Mouse (Mus musculus) cerebellum, adult (tissue): Measurements from ENCODE around the gene A730061H03Rik.
A peak's percentile ranks its signal among the peaks of the same experiment; 100 is the strongest.

ENCODE experiments used
- ATAC-seq: cut with Nextera tagmentation; 2 replicates; pipeline ENCODE4 v1.9.2; 2017; ENCODE audit warnings: mild to moderate bottlenecking, moderate library complexity, mixed read lengths; ENCODE audit not compliant: insufficient number of reproducible peaks, low FRiP score, low TSS enrichment

Gene A730061H03Rik

DNA sequence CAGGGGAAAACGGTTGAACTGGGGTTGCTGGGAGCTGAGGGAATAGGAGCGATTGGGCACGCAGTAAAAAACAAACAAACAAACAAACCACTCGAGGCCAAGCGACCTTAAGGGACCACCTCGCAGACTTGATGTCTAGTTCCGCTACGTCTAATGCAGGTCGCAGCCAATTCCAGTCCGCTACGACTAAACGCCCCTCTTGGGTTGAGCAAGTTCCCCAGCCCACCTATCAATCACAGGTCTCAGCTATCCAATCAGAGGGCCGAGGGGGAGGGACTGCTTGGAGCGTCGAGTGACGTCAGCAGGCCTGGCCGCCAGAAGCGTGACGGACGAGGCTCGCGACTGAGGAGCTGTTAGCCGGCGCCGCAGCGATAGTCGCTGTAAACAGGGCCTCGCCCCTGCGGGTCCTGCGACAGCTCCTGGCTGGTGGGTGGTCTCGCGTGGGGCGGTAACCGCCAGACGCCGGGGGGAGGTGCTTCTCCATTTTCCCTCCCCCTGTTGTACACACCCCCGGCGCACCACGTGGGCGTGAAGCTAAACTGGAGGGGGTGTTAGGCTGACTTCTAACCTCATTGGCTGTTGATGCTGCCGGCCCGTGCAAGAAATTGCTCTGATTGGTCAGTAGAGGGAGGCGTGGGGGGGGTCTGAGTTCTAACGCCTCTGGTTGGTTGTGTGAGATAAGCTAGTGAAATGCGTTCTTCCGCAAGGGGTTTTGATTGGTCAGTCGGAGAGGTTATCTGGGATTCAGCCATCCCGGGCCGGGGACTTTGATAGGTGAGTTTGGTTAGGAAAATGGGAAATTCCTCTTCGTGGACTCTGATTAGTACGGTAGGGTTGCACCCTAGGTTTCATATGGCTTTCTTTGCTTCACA is at the start of gene A730061H03Rik:
Gene A730061H03Rik (minus strand): TSS at position 205 of the 872 bp plus-strand sequence.
- ATAC-seq: peak; percentile 90

DNA sequence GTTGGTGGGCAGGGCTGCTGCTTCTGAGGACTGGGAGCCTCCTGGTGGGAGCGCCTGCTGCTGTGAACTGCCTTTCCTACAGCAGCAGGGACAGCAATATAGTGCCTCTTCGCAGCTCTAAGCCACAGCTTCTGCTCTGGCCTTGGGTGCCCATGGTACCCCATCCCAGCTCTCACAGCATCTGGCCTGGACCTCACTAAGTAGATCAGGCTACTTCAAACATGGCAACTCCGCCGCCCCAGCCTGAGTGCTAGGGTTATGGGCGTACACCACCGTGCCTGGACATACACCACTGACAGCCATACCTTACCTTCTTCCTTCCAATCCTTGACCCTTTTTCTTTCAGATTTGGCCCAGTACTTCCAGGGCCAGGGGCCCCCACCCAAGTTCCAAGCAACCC is 48.1 kb upstream of the A730061H03Rik start:
- no peak for ATAC-seq

DNA sequence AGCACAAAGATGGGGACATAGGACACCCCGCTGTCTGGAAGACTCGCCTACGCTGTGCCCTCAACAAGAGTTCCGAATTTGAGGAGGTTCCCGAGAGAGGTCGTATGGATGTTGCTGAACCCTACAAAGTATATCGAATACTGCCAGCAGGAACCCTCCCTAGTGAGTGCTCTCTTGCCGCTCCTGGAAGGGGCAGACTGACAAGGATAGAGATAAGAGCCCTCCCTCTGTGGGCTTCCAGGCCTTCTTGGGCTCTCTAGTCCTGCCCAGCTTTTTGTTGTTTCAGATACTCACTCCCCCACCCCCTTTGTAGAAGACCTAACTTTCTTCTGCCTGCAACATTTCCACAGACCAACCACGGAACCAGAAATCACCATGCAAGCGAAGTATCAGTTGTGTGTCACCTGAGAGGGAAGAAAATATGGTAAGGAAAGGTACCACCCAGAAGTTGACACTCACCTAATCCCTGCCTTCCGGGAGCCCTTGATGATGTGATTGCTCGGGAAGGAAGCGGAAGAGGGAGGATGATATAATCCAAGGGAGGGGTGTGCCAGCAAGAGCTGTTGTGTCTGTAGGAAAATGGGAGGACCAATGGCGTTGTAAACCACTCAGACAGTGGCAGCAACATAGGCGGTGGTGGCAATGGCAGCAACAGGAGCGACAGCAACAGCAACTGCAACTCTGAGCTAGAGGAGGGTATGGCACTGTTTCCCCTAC is 45.7 kb upstream of the A730061H03Rik start:
- no peak for ATAC-seq

DNA sequence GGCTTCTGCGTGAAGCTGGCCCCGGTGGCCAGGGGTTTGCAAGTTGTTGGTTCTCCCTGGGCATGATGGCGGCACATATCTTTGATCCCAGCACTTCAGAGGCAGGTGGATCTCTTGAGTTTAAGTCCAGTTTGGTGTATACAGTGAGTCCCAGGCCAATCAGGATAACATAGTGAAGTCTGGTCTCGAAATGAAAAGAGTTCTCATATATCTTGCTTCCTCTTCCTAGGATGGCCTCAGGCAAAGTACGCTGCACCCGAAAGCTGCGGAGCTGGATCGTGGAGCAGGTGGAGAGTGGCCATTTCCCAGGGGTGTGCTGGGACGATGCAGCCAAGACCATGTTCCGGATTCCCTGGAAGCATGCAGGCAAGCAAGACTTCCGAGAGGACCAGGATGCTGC is 44.6 kb upstream of the A730061H03Rik start:
- no peak for ATAC-seq

DNA sequence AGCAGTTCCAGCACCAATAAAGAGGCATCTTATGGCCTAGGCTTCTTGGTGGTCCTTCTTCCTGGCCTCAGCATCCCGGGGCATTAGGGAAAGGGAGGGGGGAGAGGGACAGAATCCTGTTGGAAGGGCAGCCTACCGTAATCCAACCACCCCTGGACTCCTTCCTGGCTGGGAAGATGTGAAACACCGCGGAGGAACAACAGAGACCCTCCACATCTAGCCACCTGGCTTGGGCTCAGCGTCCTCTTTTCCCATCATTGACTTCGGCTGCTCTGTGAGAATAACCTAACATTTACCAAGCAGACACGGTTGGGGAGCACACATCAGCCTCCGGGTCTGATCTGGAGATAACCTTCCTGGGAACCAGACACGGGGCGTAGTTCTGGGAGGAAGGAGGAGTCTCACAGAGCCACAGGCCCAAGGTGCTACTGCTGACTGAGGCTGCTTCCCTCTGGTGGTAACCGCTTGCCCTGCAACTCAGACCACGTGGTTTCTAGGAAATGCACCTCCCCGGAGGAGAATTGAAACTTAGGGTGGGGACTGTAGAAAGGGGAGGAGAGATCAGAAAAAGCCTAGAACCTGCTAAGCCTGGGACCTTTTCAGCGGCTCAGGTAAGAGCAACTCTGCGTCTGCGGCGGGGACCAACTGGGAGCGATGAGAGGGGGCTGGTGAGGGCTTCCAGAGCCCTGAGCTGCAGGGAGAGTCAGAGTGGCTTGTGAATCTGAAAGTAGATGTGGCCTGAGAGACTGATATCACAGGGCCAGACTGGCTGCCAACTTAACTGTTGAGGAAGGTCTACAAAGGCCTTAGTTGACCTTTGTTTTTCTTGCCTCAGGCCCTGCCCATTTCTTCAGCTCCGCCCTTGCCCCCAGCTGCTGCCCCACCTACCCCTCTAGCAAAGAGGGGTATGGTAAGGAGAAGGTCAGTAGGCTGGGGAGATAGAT is 43.7 kb upstream of the A730061H03Rik start:
- ATAC-seq: peak; percentile 93

DNA sequence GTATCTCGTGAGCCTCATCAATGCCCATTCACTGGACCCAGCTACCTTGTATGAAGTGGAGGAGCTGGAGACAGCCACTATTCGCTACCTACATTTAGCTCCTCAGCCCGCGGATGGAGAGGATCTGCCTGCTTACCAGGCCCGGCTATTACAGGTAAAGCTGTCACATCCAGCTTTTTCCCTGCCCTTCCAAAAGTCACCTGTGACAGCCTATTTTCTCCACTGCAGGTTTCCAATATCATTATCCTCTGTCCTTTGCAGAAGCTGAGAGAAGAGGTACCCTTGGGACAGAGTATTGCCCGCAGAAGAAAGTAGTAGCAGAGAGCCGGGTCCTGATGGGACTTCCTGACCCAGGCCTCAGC is 43.0 kb upstream of the A730061H03Rik start, which contains the start of gene Irf9:
Gene Irf9 (plus strand): TSS at position 301 of the 362 bp plus-strand sequence.
- ATAC-seq: no peak

DNA sequence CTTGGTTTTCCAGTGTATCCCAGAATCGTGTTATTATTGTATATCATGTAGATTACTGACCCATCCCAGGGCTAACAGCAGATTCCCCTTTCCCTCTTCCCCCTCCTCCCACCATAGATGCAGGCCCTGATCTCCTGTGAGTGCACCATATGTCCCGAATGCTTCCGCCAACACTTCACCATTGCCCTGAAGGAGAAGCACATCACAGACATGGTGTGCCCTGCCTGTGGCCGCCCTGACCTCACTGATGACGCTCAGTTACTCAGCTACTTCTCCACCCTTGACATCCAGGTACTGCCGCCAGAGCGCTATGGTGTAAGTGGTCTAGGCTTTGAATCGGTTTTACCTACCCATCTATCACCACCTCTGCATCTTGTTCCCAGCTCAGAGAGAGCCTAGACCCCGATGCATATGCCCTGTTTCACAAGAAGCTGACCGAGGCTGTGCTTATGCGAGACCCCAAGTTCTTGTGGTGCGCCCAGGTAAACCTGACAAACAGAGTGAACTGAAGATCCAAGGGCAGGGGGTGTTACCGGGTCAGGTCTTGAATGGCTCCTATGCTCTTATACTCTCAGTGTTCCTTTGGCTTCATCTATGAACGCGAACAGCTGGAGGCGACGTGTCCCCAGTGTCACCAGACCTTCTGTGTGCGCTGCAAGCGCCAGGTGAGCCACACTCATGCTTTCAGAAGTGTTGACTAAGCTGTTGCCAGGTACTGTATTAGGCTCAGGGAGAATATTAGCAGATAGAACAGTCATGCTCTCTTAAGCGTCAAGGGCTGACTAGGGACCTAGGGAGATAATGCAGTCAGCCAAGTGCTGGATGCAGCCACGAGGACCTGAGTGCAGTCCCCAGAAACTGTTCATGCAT is 38.5 kb upstream of the A730061H03Rik start:
- ATAC-seq: no peak

DNA sequence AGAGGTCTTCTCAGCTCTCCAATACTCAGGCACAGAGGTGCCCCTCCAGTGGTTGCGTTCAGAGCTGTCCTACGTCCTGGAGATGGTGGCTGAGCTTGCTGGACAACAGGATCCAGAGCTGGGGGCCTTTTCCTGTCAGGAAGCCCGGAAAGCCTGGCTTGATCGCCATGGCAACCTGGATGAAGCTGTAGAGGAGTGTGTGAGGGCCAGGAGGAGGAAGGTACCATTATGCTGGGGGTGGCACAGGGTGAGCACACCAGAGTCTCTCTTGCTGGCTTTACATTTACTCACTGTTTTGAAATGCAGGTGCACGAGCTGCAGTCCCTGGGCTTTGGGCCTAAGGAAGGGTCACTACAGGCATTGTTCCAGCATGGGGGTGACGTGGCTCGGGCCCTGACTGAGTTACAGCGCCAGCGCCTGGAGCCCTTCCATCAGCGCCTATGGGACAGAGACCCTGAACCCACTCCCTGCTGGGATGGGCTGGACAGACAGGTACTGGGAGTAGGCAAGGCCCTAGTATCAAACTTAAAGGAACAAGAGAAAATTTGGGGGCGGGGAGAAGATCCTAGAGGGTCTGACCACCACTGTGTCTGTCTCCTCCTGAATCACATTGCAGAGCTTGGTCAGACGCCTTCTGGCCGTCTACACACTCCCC is 36.0 kb upstream of the A730061H03Rik start:
- no peak for ATAC-seq

DNA sequence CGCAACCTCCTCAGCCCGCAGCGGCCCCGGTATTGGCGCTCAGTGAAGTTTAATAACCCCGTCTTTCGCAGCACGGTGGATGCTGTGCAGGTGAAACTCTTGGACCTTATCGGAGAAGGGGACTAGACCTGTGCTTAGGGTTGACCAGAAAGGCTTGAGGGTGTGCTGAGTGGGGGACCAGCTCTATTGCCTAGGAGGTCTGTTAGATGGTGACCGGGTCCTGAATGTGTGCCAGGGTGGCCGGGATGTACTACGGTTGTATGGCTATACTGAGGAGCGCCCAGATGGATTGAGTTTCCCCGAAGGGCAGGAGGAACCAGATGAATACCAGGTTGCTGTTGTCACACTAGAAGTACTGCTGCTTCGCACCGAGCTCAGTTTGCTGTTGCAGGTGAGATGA is 32.0 kb upstream of the A730061H03Rik start:
- ATAC-seq: no peak

DNA sequence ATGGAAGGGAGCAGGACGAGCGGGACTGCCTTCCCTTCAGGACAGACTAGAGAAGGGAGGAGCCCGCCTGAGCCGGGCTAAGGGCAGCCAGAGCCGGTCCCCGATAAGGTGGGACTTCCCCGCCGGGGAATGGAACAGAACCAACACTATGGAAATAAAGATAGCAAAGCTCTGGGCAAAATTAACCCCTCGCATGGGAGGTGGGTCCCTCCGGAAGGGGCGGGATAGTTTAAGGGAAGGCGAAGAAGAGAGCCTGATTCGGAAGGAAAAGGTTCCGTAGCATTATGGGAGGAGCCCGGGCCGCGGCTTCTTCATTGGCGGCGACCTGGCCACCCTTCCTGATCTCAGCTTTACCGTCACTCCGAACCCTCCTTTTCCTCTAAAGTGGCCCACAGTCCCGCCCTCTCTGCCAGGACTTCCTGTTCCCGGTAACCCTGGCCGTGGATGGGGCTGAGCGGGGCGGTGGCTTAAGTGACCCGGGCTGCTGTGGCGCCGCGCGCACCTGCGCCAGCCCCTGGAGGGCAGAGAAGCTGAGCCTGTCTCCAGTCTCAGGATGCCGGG is 31.2 kb upstream of the A730061H03Rik start, which contains the start of gene Rnf31:
Gene Rnf31 (plus strand): TSS at position 378 of the 561 bp plus-strand sequence.
- peak; percentile 91 for ATAC-seq

DNA sequence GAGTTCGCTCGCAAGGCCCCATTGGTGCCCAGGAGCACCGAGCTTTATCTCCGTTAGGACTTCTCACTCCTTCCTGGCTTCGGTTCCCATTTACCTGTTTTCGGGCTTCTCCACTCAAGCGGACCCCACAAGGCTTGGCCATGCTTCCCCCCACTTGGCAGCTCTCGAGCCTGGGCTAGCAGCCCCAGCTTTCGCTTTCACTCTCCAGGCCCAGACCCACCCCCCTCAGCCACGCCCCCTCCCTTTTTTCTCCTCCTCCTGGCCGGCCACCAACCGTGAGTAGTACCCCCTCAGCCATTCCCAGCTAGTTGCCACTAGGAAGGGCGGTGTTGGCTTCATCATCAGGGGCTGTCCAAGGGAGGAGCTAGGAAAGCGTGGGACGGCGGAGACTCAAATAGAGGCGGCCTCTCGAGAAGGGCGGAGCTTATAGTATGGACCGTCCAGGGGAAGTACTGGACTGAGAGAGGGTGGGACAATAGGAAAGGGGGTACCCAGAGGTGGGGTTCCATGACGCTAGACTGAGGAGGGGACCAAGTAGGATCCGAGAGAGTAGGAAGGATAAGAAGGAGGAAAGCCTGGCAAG is 30.6 kb upstream of the A730061H03Rik start, which contains the start of gene Psme2:
Gene Psme2 (minus strand): TSS at position 366 of the 583 bp plus-strand sequence.
- ATAC-seq: peak; percentile 82

DNA sequence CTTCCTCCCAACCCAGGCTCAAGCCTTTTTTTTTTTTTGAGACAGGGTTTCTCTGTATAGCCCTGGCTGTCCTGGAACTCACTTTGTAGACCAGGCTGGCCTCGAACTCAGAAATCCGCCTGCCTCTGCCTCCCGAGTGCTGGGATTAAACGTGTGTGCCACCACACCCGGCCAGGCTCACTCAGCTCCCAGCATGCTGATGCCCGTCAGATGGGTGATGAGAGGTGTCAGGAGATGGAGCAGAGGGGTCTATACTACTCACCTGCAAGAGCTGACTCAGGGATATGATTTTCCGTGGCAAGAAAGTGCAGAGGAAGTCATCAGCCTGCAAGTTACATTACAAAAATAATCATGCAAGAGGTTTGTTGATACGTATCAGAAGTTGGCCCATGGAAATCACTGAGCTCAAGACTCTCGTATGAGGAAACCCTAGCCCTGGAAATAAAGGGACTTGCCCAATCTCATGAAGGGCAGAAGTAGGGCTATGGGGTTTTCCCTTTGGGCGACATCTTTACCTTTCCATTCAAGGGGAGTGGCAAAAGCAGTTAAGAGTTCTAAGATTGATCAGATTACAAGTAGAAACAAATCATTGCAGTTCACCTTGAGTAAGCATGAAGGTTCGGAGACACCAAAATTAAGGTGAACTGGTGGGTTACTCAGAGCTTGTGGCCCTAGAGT is 29.7 kb upstream of the A730061H03Rik start:
- no peak for ATAC-seq

DNA sequence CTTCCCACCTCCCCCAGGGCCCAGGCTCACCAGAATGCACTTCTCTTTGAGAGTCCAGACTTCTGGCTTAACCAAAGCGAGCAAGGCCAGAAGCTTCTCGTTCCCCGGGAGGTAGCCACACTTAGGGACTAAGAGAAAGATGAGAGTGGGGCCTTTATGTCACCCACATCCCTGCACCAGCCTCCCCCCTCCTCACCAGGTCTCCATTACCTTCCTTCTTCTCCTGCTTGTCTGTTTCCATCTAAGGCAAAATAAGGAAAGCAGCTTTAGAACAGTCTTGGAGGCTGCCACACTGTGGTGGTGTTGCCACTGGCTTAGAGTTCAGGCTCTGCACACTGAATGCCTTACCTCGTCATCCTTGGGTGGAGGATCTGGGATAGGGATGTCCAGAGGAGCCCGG is 29.1 kb upstream of the A730061H03Rik start:
- no peak for ATAC-seq

DNA sequence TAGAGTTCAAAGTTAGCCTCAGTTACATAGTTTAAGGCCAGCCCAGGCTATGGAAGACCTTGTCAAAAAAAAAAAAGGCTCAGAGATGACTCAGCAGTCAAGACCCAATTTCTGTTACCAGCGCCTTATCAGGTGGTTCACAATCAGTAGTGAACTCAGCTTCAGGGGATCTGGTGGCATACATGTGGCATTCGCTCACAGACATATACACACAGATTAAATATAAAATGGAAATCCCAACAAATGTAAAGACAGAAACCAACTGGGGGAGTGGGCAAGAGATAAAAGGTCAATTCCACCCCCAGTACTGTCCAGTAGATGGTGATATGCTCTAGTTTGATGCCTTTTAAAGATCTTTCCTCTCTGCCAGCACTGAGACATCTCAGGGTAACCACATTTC is 25.9 kb upstream of the A730061H03Rik start:
- ATAC-seq: no peak

DNA sequence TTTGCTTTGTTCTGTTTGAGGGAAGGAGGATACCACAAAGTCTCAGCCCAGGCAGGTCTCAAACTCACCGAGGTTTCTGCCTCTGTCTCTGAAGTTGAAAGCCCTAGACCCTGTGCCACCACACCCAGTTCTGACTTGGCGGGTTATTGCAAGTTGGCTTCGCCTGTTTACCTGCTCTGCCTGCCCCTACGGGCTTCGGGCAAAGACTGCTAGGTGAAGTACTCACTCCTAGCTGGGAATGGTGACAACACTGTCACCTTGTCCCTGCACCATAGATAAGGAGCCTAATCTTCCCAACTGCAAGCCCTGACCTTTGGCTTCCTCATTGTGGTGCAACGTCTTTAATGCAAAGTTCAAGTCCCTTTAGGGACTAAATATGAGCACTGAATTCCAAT is 25.4 kb upstream of the A730061H03Rik start:
- ATAC-seq: no peak

DNA sequence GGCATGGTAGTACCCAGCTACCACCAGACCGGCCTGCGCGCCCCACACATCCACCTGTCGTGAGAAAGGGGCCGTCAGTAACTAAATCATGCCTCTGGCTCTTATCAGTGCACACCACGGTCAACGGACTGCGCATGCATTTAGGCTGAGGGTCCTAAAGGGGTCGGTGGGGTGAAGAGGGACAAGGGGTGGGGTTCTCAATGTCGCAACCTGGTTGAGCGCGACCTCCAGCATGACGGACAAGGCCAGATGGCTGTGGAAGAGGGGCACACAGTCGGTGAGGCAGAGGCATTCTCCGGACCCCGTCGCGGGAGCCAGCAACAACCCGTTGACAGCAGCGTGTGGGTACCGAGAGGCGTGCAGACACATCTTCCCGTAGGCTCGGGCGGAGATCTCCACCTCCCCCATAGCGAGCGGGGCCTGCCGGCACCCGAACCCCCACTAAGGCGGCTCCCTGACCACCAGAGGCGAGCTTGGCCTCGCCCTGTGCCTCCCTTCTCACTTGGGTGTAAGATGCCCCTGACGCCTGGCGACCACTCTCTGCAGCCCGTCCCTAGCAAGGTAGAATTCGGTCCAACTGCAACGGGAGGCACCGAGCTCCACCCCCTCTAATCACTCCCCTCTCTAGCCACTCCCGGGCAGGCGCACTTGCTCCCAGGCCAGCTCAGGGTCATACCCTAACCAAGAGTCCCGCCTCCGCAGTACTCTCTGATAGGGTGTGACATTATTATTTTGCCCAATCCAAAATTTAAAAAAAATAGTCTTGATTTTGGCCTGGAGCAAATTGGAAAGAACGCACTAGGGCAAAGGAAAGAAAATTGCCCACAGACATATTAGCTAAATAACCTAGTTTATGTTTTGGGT is 24.7 kb upstream of the A730061H03Rik start, which contains the start of gene Emc9:
Gene Emc9 (minus strand): TSS at position 601 of the 864 bp plus-strand sequence.
- ATAC-seq: peak; percentile 90

DNA sequence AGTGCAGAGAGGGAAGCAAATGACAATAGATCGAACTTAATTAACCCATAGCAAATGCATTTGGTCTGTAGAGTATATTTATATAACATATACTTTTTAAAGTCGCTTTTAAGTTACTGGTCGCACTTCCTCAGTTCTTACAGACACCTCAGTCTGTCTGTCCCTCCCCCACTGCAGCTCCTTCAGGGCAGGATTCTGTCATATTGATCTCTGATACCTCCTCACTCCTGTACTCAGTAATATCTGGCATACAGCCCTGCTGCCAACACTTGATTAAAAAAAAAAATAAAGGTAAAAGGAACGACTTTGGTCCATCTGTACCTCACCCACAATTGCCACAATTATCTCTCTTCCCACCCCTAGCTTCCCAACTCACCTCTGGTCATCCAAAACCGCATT is 24.1 kb upstream of the A730061H03Rik start:
- ATAC-seq: no peak
